Mouse (Mus musculus): Measurements from ENCODE around the gene Ppp3ca. TPM values are rescaled to one million over a fixed set of nuclear protein-coding genes. Genes with fewer than 3 reads are reported as not detected.

Ppp3ca gene
- polyA plus RNA-seq, 1 experiment from 2014 or later, result 37.3 TPM

DNA sequence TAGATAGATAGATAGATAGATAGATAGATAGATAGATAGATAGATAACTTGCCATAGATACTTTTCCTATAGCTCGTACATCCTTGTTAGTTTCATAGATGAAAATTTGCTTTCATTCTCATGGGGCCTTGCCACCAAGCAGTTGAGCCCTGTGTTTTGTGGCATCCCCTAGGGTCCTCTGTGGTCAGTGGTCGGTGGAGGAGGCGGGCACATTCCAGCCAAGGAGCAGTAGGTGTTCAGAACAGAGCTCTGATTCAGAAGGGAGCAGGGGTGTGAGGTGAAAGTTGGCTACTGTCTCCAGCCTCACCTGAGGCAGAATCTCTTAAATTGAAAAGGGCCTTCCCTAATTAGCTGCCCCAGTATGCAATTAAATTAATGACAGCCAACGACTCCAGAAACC, 36.1 kb downstream of the Ppp3ca start:
- no peak overlapping the region for H3K9ac ChIP-seq (ENCODE audit: low read depth, low read length)
- H3K36me3 ChIP-seq (ENCODE audit: control insufficient read depth, insufficient read depth), result no peaks in the 10 kb centered on the region
- H3K27ac ChIP-seq (ENCODE audit: low read depth, low read length), result no peak overlapping the region
- no peaks in the 10 kb centered on the region for H3K27me3 ChIP-seq (replicated peaks; ENCODE audit: control insufficient read depth, insufficient read depth, low read length)
- ATAC-seq, result no peak
- H3K4me2 ChIP-seq (replicated peaks; ENCODE audit: low read depth), result no peak overlapping the region
- H3K4me1 ChIP-seq (replicated peaks; ENCODE audit: control insufficient read depth, insufficient read depth, low read length), result no peaks in the 10 kb centered on the region
- no peak overlapping the region for H3K4me3 ChIP-seq (ENCODE audit: low read depth, low read length)
- WGBS, result 88% methylated on average over 4 of the region's 4 CpGs
- no peaks in the 10 kb centered on the region for H3K9me3 ChIP-seq (ENCODE audit: control insufficient read depth)
- TF ChIP-seq CTCF (IDR thresholded peaks at IDR 0.05; ENCODE audit: low read depth), result no peak

DNA sequence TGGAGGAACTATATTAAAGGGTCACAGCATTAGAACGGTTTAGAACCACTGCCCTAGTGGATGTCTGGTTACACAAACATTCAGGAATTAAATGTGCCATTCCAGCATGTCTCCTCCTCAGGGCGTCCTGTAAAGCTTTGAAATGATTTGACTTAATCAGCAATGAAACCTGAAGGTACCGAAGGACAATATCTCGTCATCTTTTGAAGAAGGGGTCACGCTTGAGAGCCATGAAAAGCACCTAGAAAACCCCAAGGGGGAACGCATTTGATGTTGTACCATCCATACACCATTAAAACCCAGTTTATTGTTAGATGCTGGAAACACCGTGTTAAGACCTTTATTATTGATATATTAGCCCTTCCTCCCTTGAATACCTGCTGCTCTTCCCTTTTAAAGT, 36.8 kb downstream of the Ppp3ca start:
- Histone ChIP-seq H3K4me1 (replicated peaks; ENCODE audit: control insufficient read depth, insufficient read depth, low read length) (no peaks in the 10 kb centered on the region), H3K4me3 (ENCODE audit: low read depth, low read length) (no peak overlapping the region), H3K27me3 (replicated peaks; ENCODE audit: control insufficient read depth, insufficient read depth, low read length) (no peaks in the 10 kb centered on the region), H3K36me3 (ENCODE audit: control insufficient read depth, insufficient read depth) (no peaks in the 10 kb centered on the region), H3K4me2 (replicated peaks; ENCODE audit: low read depth) (no peak overlapping the region), H3K9ac (ENCODE audit: low read depth, low read length) (no peak overlapping the region), H3K9me3 (ENCODE audit: control insufficient read depth) (no peaks in the 10 kb centered on the region), H3K27ac (ENCODE audit: low read depth, low read length) (no peak overlapping the region)
- no peak for TF ChIP-seq CTCF (IDR thresholded peaks at IDR 0.05; ENCODE audit: low read depth)
- ATAC-seq, result no peak
- 89% methylated on average over 7 of the region's 7 CpGs for WGBS

DNA sequence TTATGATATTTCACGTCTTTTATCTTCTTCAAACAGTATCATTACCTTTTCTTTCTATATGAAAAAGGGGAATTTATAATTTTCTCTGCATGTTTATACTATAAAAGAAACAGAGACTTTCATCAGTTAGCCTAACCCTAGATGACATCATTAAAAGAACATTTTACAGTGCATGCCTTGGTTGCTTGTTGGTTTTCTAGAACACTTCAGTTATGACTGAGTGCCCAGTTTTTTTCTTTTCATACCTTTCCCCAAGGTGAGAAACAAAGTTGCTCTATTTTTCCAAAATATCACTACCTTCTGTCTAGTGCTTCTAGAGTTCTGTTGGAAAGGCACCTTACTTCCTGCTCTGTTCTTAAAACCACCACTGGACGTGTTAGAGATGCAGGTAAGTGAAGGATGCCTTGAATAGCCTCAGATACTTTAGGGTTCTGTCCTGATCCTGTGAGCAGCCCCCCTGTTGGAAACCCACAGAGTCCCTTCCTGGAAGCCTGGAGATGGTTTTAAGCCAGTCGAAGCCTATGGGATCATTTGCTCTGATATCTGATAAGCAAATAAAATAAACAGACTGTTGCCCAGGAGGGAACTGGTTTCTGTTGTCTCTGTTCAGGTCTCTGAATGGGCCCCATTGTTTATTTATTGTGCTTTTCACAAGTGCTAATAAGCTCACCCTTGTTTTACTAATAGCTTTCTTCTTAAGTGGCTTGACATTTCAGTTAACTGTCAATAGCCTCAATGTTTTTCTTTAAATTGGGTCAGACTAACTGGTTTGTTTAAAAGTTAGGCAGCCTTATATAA, 37.5 kb downstream of the Ppp3ca start:
- no peak overlapping the region for H3K9ac ChIP-seq (ENCODE audit: low read depth, low read length)
- no peak for ATAC-seq
- TF ChIP-seq CTCF (IDR thresholded peaks at IDR 0.05; ENCODE audit: low read depth), result no peak
- WGBS, result 57% methylated on average over 3 of the region's 3 CpGs
- H3K27me3 ChIP-seq (replicated peaks; ENCODE audit: control insufficient read depth, insufficient read depth, low read length), result no peaks in the 10 kb centered on the region
- no peak overlapping the region for H3K27ac ChIP-seq (ENCODE audit: low read depth, low read length)
- no peaks in the 10 kb centered on the region for H3K9me3 ChIP-seq (ENCODE audit: control insufficient read depth)
- no peak overlapping the region for H3K4me2 ChIP-seq (replicated peaks; ENCODE audit: low read depth)
- H3K36me3 ChIP-seq (ENCODE audit: control insufficient read depth, insufficient read depth), result no peaks in the 10 kb centered on the region
- no peak overlapping the region for H3K4me3 ChIP-seq (ENCODE audit: low read depth, low read length)
- H3K4me1 ChIP-seq (replicated peaks; ENCODE audit: control insufficient read depth, insufficient read depth, low read length), result no peaks in the 10 kb centered on the region

DNA sequence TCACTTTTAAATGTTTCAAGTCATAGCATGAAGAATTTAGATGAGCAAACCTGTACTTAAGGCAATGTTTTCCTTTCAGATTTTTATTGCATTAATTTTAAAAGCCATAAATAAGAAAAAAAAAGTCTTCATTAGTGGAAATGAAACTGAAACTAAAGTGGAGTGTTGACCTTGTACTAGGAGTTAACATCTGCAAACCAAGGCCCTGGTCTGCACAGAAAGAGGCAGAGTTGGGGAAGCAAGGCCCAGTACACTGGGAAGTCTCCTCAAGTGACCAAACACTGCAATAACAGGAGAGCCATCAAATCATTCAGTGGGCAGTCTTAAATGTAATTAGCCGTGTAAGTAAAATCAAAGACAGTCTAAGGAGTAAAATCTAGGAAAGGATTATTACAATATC, 38.3 kb downstream of the Ppp3ca start:
- no peak for TF ChIP-seq CTCF (IDR thresholded peaks at IDR 0.05; ENCODE audit: low read depth)
- no peak overlapping the region for H3K27ac ChIP-seq (ENCODE audit: low read depth, low read length)
- no peaks in the 10 kb centered on the region for H3K27me3 ChIP-seq (replicated peaks; ENCODE audit: control insufficient read depth, insufficient read depth, low read length)
- no peak overlapping the region for H3K4me2 ChIP-seq (replicated peaks; ENCODE audit: low read depth)
- no peaks in the 10 kb centered on the region for H3K4me1 ChIP-seq (replicated peaks; ENCODE audit: control insufficient read depth, insufficient read depth, low read length)
- no peak for ATAC-seq
- H3K4me3 ChIP-seq (ENCODE audit: low read depth, low read length), result no peak overlapping the region
- H3K36me3 ChIP-seq (ENCODE audit: control insufficient read depth, insufficient read depth), result no peaks in the 10 kb centered on the region
- no peak overlapping the region for H3K9ac ChIP-seq (ENCODE audit: low read depth, low read length)
- WGBS, result 25% methylated on average over 1 of the region's 1 CpGs
- no peaks in the 10 kb centered on the region for H3K9me3 ChIP-seq (ENCODE audit: control insufficient read depth)

DNA sequence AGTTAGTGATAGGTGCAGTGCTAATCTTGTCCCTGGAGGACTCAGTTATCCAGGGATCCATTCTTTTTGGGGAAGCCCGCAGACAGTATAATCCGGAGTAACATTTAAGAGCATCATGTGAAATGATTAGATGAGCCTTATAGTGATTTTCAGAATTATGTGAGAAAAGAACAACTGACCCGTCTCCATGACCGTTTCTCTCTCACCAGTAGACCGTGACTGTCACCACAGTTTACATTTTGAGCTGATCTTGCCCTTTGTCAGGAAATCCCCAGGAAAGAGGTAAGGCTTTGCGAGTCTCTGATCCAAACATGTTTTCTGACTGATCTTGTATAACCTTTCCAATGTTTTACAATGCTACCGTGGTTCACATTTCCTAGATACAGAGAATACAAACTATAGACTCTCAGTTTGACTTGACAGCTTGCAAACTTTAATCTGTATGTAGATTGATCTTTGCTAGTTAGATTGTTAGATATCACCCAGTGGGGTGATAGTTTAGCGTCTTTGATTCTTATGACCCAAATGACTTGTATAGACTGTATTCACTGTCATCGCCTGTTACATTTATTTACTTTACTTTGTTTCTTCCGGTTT, 40.5 kb downstream of the Ppp3ca start:
- Histone ChIP-seq H3K4me2 (replicated peaks; ENCODE audit: low read depth) (no peak overlapping the region), H3K27me3 (replicated peaks; ENCODE audit: control insufficient read depth, insufficient read depth, low read length) (no peaks in the 10 kb centered on the region), H3K4me1 (replicated peaks; ENCODE audit: control insufficient read depth, insufficient read depth, low read length) (no peaks in the 10 kb centered on the region), H3K4me3 (ENCODE audit: low read depth, low read length) (no peak overlapping the region), H3K36me3 (ENCODE audit: control insufficient read depth, insufficient read depth) (no peaks in the 10 kb centered on the region), H3K9ac (ENCODE audit: low read depth, low read length) (no peak overlapping the region), H3K27ac (ENCODE audit: low read depth, low read length) (no peak overlapping the region), H3K9me3 (ENCODE audit: control insufficient read depth) (no peaks in the 10 kb centered on the region)
- 64% methylated on average over 10 of the region's 10 CpGs for WGBS
- no peak for ATAC-seq
- TF ChIP-seq CTCF (IDR thresholded peaks at IDR 0.05; ENCODE audit: low read depth), result no peak

DNA sequence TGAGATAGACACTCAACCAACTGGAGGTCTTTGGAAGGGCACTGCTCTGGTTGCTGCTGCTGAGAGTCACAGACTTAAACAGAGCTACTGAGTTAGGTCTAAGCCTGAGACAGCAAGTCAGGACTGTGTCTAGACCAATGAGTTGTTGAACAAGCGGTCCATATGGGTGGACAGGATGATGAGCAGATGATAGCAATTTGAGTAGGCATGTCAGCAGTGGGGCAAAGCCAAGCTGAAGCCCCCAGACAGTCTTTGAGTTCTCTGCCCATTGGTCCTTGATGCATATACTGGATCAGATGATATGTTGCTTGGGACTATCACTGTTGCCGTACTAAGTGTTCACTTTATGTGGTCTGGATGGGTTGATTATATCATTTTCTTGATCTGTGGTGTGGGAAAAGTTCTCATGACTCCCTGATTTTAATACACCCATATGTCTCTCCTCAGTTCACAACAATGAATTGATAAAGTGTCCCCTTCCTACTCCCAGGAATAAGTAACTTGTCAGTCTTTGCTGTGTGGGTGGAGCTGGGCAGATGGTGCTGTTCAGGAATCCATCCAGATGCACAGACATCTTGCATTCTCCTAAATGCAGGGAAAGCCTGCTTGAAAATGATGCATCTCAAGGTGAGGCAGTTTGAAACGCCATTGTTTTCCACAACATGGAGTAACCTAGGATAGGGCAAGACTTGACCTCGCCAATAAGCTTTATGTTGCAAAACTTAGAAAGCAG, 44.5 kb downstream of the Ppp3ca start:
- no peaks in the 10 kb centered on the region for H3K9me3 ChIP-seq (ENCODE audit: control insufficient read depth)
- no peak for TF ChIP-seq CTCF (IDR thresholded peaks at IDR 0.05; ENCODE audit: low read depth)
- H3K9ac ChIP-seq (ENCODE audit: low read depth, low read length), result no peak overlapping the region
- H3K4me2 ChIP-seq (replicated peaks; ENCODE audit: low read depth), result no peak overlapping the region
- no peaks in the 10 kb centered on the region for H3K4me1 ChIP-seq (replicated peaks; ENCODE audit: control insufficient read depth, insufficient read depth, low read length)
- H3K4me3 ChIP-seq (ENCODE audit: low read depth, low read length), result no peak overlapping the region
- no peak overlapping the region for H3K27ac ChIP-seq (ENCODE audit: low read depth, low read length)
- no peak for ATAC-seq
- 95% methylated on average over 4 of the region's 4 CpGs for WGBS
- H3K27me3 ChIP-seq (replicated peaks; ENCODE audit: control insufficient read depth, insufficient read depth, low read length), result no peaks in the 10 kb centered on the region
- H3K36me3 ChIP-seq (ENCODE audit: control insufficient read depth, insufficient read depth), result no peaks in the 10 kb centered on the region
